Mouse (Mus musculus) limb, embryonic 13.5 days (tissue): ENCODE data around the gene Grk6. TPM values are rescaled to one million over a fixed set of nuclear protein-coding genes. Genes with fewer than 3 reads are reported as not detected.
A peak's percentile ranks its signal among the peaks of the same experiment; 100 is the strongest.

ENCODE experiments used
- ATAC-seq: fragments of 200-750 bp; cut with Nextera tagmentation; 2 replicates; pipeline ENCODE4 v1.8.0; 2017; ENCODE audit warnings: low read depth, moderate number of reproducible peaks, moderate TSS enrichment; ENCODE audit not compliant: low FRiP score
- H3K27ac ChIP-seq: fragments of 300-500 bp; sonication (generic); 2 replicates; pipeline ENCODE4 v1.5.1; 2015; ENCODE audit warnings: inconsistent platforms, mild to moderate bottlenecking, moderate library complexity
- H3K27me3 ChIP-seq: fragments of 300-500 bp; sonication (generic); 2 replicates; pipeline ENCODE4 v1.6.1; 2015; ENCODE audit warnings: mild to moderate bottlenecking, inconsistent platforms
- H3K36me3 ChIP-seq: fragments of 300-500 bp; sonication (generic); 2 replicates; pipeline ENCODE4 v1.6.1; 2015; ENCODE audit warnings: inconsistent platforms, mild to moderate bottlenecking, moderate library complexity
- H3K4me1 ChIP-seq: fragments of 300-500 bp; sonication (generic); 2 replicates; pipeline ENCODE4 v1.6.1; 2015; ENCODE audit warnings: inconsistent platforms
- H3K4me2 ChIP-seq: fragments of 300-500 bp; sonication (generic); replicated peaks from 2 replicates; pipeline ENCODE4 v1.6.1; 2015; ENCODE audit warnings: inconsistent platforms, mild to moderate bottlenecking, moderate library complexity
- H3K4me3 ChIP-seq: fragments of 300-500 bp; sonication (generic); 2 replicates; pipeline ENCODE4 v1.5.1; 2015; ENCODE audit warnings: moderate library complexity, mild to moderate bottlenecking, inconsistent platforms
- H3K9ac ChIP-seq: fragments of 300-500 bp; sonication (generic); 2 replicates; pipeline ENCODE4 v1.6.1; 2015; ENCODE audit warnings: mild to moderate bottlenecking, inconsistent platforms
- H3K9me3 ChIP-seq: fragments of 300-500 bp; sonication (generic); 2 replicates; pipeline ENCODE4 v1.6.1; 2016; ENCODE audit warnings: inconsistent platforms
- WGBS: fragments of 180-500 bp; shearing (Covaris S2); methylation state at CpG from one replicate; pipeline ENCODE4 v1.1.7; 2015; 5-methylcytosine and 5-hydroxymethylcytosine counted together
- polyA plus RNA-seq: library from polyadenylated mRNA; unstranded; fragments of >200 nt; fragmentation: Nextera tagmentation; extraction: Ambion mirVana; gene quantifications from 2 replicates; pipeline ENCODE4 v1.2.1, GENCODE M21; 2015

Gene Grk6
- polyA plus RNA-seq, 1 experiment from 2014 or later: 48.1 TPM

GRCm38 (mm10) chr13:55482542-55482941 lies 37.7 kb downstream of the Grk6 start:
- H3K9me3 ChIP-seq: no peaks in the 10 kb centered on the region
- 79% methylated on average over 7 of the region's 7 CpGs for WGBS
- peaks cover 47% of the 10 kb centered on the region for H3K4me1 ChIP-seq
- H3K4me2 ChIP-seq: no peak overlapping the region
- H3K9ac ChIP-seq: 0 out of 2 replicates have a peak overlapping the region, but pooled peaks have one; percentile 2
- H3K27me3 ChIP-seq: no peaks in the 10 kb centered on the region
- no peak overlapping the region for H3K4me3 ChIP-seq
- no peak for ATAC-seq
- H3K27ac ChIP-seq: no peak overlapping the region
- peaks cover 65% of the 10 kb centered on the region for H3K36me3 ChIP-seq

GRCm38 (mm10) chr13:55483071-55483470 lies 38.2 kb downstream of the Grk6 start:
- Histone ChIP-seq H3K9me3 (no peaks in the 10 kb centered on the region), H3K4me1 (peaks cover 48% of the 10 kb centered on the region), H3K4me3 (no peak overlapping the region), H3K9ac (peak overlapping the region; percentile 8; the same call in 1 of the 2 replicates), H3K27ac (no peak overlapping the region; the same call in 1 of the 2 replicates), H3K36me3 (peaks cover 59% of the 10 kb centered on the region), H3K4me2 (0 out of 2 replicates have a peak overlapping the region, but pooled peaks have one; percentile 12), H3K27me3 (no peaks in the 10 kb centered on the region)
- ATAC-seq: no peak
- WGBS: 55% methylated on average over 9 of the region's 9 CpGs

DNA sequence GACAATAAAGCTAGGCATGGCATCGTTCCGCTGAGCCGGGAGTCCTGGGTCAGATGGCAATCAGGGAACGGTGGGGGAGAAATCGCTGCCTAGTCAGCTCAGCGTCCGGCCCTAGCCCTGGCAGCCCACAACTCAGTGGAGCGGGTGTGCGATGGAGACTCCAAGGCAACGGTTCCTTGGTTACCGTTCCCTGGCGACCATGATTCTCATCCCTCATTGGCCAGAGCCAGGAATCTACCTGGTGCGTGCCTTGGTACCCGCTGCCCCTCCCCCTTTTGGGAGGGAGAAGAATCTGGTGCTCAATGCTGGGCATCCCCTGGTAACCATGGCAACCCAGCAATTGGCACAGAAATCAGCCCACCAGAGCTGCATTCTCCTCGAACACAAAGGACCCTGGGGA lies 38.7 kb downstream of the Grk6 start:
- 59% methylated on average over 15 of the region's 15 CpGs for WGBS

DNA sequence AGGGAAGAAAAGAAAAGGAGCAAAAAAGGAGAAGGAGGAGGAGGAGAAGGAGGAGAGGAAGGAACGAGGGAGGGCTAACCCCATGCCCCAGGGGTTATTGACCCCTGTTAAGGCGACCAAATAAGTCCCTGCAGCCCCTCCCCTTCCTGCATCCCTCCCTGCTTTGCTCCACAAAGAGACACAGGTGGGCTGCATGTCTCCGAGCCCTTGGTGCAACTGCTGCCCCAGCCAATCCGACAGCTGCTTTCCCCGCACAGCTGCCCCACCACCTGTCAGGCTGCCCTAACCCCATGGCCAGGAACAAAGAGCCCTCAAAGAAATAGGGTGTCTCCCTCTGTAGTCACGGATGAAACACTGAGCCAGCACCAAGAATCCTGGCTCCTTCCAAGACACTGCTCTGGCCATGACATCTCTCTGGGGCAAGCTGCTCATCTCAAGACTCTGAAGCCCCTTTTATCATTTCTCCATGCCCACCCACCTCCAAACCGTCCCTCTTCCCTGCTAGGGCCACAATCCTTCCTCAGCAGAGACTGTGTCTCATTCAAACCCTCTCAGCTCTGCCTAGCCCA lies 39.7 kb downstream of the Grk6 start:
- peak overlapping the region; percentile 100 for H3K9ac ChIP-seq
- no peak overlapping the region; the same call in 1 of the 2 replicates for H3K27ac ChIP-seq
- no peaks in the 10 kb centered on the region for H3K27me3 ChIP-seq
- 29% methylated on average over 7 of the region's 7 CpGs for WGBS
- H3K4me3 ChIP-seq: peak overlapping the region; percentile 86; the same call in 1 of the 2 replicates
- peak overlapping the region; percentile 96 for H3K4me2 ChIP-seq
- H3K9me3 ChIP-seq: no peaks in the 10 kb centered on the region
- no peak for ATAC-seq
- H3K36me3 ChIP-seq: peaks cover 44% of the 10 kb centered on the region
- H3K4me1 ChIP-seq: peaks cover 52% of the 10 kb centered on the region

More for the DNA sequence above, 38.7 kb downstream of the Grk6 start:
- H3K4me2 ChIP-seq: peak overlapping the region; percentile 96; the same call in 1 of the 2 replicates
- peaks cover 54% of the 10 kb centered on the region for H3K36me3 ChIP-seq
- no peak for ATAC-seq
- no peaks in the 10 kb centered on the region for H3K9me3 ChIP-seq
- no peak overlapping the region for H3K27ac ChIP-seq
- no peaks in the 10 kb centered on the region for H3K27me3 ChIP-seq
- no peak overlapping the region for H3K9ac ChIP-seq
- no peak overlapping the region for H3K4me3 ChIP-seq
- H3K4me1 ChIP-seq: peaks cover 52% of the 10 kb centered on the region

DNA sequence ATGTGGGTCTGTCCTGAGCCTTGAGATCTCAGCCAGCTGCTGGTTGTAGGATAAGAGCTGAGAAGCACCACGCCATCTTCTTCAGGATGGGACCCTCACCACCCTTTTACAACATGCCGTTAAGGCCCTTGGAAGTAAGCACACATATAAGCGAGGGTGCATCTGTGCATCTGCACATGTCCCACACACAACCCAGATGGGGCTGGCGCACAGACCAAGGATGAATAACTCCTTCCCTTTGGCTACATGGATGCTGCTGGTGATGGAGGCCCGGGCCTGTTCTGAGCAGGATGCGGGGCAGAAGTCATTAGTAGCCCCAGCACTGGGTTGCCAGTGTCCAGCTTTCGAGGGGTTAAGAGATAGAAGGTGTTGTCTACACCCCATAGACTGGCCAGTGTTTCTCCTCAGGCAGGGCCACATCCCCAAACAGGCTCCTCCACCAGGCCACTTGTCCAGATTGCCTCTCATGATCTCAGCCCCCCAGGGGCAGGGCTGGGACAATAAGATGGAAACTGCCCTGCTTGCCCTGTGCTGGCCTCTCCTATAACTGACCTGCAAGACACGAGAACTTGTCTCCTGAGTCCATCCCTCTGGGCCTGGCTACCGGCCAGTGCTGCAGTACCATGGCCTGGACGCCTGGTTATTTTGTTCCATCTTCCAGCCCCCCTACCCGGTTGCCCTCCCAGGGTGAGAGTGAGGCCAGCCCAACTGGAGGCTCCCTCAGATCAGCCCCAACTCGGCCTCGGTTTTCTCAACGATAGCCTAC lies 41.3 kb downstream of the Grk6 start:
- Histone ChIP-seq H3K9me3 (no peaks in the 10 kb centered on the region), H3K27ac (peak overlapping the region; percentile 95; the same call in 1 of the 2 replicates), H3K4me1 (peaks cover 52% of the 10 kb centered on the region), H3K9ac (peak overlapping the region; percentile 100), H3K36me3 (peaks cover 28% of the 10 kb centered on the region), H3K4me3 (peak overlapping the region; percentile 86), H3K27me3 (no peaks in the 10 kb centered on the region), H3K4me2 (peak overlapping the region; percentile 96)
- WGBS: 34% methylated on average over 14 of the region's 14 CpGs
- ATAC-seq: no peak

DNA sequence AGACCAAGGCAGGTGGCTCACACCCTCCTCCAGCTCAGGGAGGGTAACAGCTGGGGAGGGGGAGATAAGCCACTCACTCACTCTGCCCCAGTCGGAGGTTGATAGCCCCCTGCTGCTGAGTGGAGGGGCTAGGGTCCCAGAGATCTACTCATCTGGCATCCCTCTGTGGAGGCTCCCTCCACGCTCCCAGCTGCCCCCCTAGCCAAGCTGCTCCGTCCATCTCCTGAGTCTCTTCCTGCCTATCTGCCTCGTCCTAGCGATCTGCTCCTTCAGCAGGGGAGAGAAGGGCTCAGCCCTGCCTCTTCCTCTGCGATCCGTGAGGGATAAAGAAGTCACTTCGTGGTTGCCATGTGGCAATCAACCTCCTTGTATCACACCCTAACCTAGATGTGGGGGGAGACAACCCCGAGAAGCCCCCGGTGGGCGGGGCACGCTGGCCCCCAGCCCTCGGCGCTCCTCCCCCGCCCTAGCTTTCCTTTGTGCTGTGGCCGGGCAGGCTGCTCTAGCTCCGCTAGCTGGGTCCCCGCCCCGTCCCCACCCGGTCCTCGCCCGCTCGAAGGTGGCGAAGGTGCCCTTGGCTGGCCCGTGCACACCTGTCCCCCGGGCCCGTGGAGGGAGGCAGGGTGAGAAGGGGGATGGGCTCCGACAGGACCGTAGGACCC lies 42.2 kb downstream of the Grk6 start:
- peak overlapping the region; percentile 96 for H3K4me2 ChIP-seq
- peak overlapping the region; percentile 86 for H3K4me3 ChIP-seq
- H3K4me1 ChIP-seq: peaks cover 52% of the 10 kb centered on the region
- H3K27me3 ChIP-seq: no peaks in the 10 kb centered on the region
- WGBS: 0% methylated on average over 28 of the region's 29 CpGs
- peak overlapping the region; percentile 100 for H3K9ac ChIP-seq
- H3K9me3 ChIP-seq: no peaks in the 10 kb centered on the region
- peaks cover 20% of the 10 kb centered on the region for H3K36me3 ChIP-seq
- peak; percentile 38 for ATAC-seq
- peak overlapping the region; percentile 95 for H3K27ac ChIP-seq

DNA sequence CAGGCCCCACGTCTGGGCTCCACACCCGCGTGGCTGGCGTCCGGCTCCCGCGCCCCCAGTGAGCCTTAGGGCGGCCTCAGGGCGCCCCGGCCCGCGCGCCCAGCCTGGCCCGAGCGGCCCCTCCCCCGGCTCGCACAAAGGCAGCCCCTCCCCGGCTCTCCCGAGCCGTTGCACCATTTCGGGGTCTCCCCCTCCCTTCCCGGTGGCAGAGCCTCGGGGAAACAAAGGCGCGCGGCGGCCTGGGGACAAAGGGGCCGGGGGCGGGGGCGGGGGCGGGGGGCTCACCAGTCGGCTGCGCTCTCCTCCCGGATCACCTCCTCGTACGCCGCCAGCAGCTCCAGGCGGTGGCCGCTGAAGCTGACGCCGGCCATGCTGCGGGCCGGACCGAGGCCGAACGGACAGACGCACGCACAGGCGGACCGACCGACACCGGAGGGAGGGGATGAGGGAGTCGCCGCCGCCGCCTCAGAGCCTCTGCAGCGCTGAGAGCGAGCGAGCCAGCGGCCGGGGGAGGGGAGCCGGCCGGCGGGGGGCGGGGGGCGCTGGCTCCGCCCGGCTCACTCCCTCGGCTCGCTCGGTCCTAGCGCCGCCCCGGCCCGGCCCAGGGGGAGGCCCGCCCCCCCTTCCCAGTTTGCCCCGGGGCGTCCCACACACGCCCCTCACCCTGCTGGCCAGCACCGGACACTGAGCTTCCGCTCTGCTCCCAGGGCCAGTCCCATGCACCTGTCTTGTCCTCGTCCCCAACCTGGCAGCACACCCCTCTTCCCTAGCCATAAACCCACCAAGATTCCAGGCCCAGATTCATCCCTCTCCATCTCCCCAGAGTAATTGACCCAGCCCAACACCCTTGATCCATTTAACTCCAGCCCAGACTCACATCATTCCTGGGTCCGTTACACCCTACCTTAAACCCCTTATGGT lies 43.0 kb downstream of the Grk6 start, which contains the start of gene Dbn1:
TSS of gene Dbn1 (minus strand) at position 534 of the 921 bp plus-strand sequence.
- Histone ChIP-seq H3K4me1 (peaks cover 46% of the 10 kb centered on the region), H3K27ac (peak within 1 kb of the TSS; percentile 95), H3K4me2 (peak within 1 kb of the TSS; percentile 96), H3K27me3 (no peaks in the 10 kb centered on the region), H3K9me3 (no peaks in the 10 kb centered on the region), H3K36me3 (peaks cover 12% of the 10 kb centered on the region), H3K4me3 (peak within 1 kb of the TSS; percentile 86), H3K9ac (peak within 1 kb of the TSS; percentile 100)
- ATAC-seq: peak; percentile 90
- under 1% methylated on average over 58 of the region's 83 CpGs for WGBS

DNA sequence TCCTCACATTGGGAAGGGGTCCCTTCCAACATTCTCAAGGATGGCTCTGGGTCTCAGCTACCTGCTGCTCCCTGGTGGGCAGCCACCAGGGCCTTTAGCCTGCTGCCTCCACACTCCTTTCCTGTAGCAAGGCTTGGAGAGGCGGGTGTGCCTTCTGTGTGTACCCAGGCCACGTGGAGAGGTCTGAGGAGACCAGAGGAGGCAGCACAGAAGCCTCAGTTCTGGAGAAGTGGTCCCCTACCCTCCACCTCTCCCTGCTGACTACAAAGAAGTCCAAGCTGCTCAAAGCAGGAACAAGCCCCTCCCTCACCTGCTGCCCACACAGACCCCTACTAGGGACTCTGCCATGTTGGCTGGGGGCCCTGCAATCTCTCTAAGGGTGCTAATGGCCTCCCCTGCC lies 49.4 kb downstream of the Grk6 start:
- Histone ChIP-seq H3K4me2 (no peak overlapping the region), H3K4me3 (no peak overlapping the region), H3K27ac (no peak overlapping the region), H3K36me3 (peaks cover 20% of the 10 kb centered on the region), H3K9ac (no peak overlapping the region), H3K9me3 (no peaks in the 10 kb centered on the region), H3K4me1 (peaks cover 22% of the 10 kb centered on the region), H3K27me3 (no peaks in the 10 kb centered on the region)
- WGBS: 13% methylated on average over 2 of the region's 2 CpGs
- no peak for ATAC-seq

DNA sequence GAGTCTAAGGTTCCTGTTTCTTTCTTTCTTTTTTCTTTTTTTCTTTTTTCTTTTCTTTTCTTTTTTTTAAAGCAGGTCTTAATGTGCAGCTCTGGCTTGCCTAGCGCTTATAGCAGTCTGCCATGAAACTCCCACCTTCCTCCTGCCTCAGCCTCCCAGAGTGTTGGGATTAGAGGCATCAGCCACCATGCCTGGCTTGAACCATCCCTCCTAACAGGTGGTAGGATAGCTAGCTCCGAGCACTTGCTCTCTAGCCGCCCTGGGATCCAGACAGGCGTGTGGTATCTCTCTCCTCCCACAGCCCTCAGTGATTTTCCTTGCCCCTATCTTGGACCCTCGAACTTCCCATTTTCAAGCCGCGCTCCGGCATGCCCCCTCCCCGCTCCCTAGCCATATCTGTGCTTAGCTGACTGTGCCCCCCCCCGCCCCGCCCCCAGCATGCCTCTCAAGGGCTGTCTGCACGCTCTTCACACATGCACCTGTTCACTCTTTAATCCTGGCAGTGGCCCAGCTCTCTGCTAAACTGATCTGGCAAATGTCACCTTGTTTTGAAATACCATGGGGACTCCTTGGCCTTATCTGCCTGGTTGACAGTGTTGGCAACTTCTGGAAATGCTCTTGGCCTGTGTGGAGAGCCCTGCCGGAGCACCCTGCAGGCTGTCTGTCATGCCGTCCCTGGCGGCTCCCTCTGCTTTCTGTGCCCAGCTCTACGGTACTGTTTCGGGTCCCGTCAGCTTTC lies 50.2 kb downstream of the Grk6 start:
- H3K36me3 ChIP-seq: peaks cover 26% of the 10 kb centered on the region
- 0 out of 2 replicates have a peak overlapping the region, but pooled peaks have one; percentile 14 for H3K4me2 ChIP-seq
- no peak overlapping the region for H3K4me3 ChIP-seq
- 23% methylated on average over 18 of the region's 18 CpGs for WGBS
- H3K9ac ChIP-seq: no peak overlapping the region
- H3K27ac ChIP-seq: no peak overlapping the region
- ATAC-seq: peak; percentile 17; the same call in 1 of the 2 replicates
- H3K4me1 ChIP-seq: peaks cover 22% of the 10 kb centered on the region
- H3K27me3 ChIP-seq: no peaks in the 10 kb centered on the region
- H3K9me3 ChIP-seq: no peaks in the 10 kb centered on the region

- Histone ChIP-seq H3K27ac (no peak overlapping the region), H3K9me3 (no peaks in the 10 kb centered on the region)
These were observed 50.8 kb downstream of the Grk6 start for GRCm38 (mm10) chr13:55495702-55496101.

GRCm38 (mm10) chr13:55496661-55497060 lies 51.8 kb downstream of the Grk6 start:
- no peak overlapping the region for H3K9ac ChIP-seq
- no peak overlapping the region for H3K4me2 ChIP-seq
- ATAC-seq: no peak
- peaks cover 39% of the 10 kb centered on the region for H3K36me3 ChIP-seq
- H3K4me1 ChIP-seq: peaks cover 22% of the 10 kb centered on the region
- no peaks in the 10 kb centered on the region for H3K9me3 ChIP-seq
- no peak overlapping the region for H3K4me3 ChIP-seq
- no peak overlapping the region for H3K27ac ChIP-seq
- H3K27me3 ChIP-seq: no peaks in the 10 kb centered on the region
- 90% methylated on average over 6 of the region's 6 CpGs for WGBS

More at GRCm38 (mm10) chr13:55495702-55496101, 50.8 kb downstream of the Grk6 start:
- Histone ChIP-seq H3K4me1 (peaks cover 22% of the 10 kb centered on the region), H3K36me3 (peaks cover 33% of the 10 kb centered on the region), H3K9ac (no peak overlapping the region), H3K4me2 (no peak overlapping the region), H3K4me3 (no peak overlapping the region), H3K27me3 (no peaks in the 10 kb centered on the region)
- 38% methylated on average over 4 of the region's 4 CpGs for WGBS
- ATAC-seq: no peak
